Mouse (Mus musculus): ENCODE measurements at regions not wholly inside any gene's neighbourhood (a gene's known extent, or its start where the extent isn't known, plus 50 kb on each side); places are given as distances from the start of the nearest gene placed in this dataset.

DNA sequence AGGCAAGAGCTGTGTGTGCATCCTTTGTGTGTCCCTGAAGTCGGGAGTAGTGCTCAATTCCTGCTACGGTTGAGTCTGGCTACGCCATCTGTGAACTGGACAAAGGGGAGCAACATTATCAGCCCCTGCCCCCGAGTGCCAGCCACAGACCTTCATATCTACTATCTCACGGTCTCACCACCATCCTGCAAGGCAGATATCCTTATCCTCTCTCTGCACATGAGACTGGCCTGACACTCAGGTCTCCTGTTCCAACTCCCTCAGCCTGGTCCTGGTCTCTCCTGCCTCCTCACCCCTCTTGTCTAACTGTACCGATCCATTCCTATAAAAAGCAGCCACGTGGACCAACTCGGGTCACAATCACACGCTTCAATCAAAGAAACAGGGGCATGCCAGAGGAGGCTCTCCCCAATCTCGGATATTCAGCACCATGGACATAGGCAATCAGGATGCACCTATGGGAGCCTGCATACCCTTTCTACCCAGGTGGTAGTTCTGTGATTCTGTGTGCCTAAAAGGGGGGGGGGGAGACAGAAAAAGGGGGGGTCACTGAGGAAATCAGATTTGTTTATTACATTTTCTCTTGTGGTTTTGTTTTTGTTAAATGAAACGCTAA is 94.0 kb downstream of the Mrm1 start:
- H3K4me2 ChIP-seq (ENCODE audit: low read depth): no peak overlapping the region
- H3K79me2 ChIP-seq (ENCODE audit: control insufficient read depth, insufficient read depth): no peaks in the 10 kb centered on the region
- no peak overlapping the region for H3ac ChIP-seq (ENCODE audit: control insufficient read depth, insufficient read length)
- H3K36me3 ChIP-seq (ENCODE audit: control insufficient read depth, insufficient read depth): no peaks in the 10 kb centered on the region
- peaks cover 16% of the 10 kb centered on the region for H3K27me3 ChIP-seq (ENCODE audit: control insufficient read depth, insufficient read depth, insufficient read length)
- TF ChIP-seq CEBPB (IDR thresholded peaks at IDR 0.05; ENCODE audit: insufficient read depth, poor library complexity, severe bottlenecking) (no peak), REST (IDR thresholded peaks at IDR 0.05; ENCODE audit: insufficient read depth, insufficient read length) (peak; percentile 56)
- H3K4me3 ChIP-seq: no peak overlapping the region

DNA sequence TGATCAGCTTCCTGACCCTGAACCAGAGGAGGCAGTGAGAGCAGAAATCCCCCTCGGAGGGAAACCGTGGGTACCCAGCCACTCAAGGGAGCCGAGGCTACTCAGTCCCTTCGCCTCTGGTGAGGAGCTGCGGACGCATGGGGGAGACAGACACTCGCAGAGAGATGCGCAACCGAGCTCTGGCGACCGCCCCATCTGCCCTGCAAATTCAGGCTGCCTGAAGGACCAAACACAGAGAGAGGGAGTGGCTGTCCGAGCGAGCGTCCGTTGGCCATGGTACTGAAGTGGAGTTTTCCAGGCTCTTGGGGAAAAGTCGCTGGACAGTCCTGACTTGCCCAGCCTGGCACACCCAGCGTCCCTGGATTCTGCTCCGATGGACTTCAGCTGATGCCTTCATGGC is 95.2 kb downstream of the Mrm1 start:
- H3K36me3 ChIP-seq (ENCODE audit: control insufficient read depth, insufficient read depth): no peaks in the 10 kb centered on the region
- no peaks in the 10 kb centered on the region for H3K79me2 ChIP-seq (ENCODE audit: control insufficient read depth, insufficient read depth)
- no peak overlapping the region for H3ac ChIP-seq (ENCODE audit: control insufficient read depth, insufficient read length)
- H3K4me3 ChIP-seq: no peak overlapping the region
- no peak overlapping the region for H3K4me2 ChIP-seq (ENCODE audit: low read depth)
- TF ChIP-seq REST (IDR thresholded peaks at IDR 0.05; ENCODE audit: insufficient read depth, insufficient read length): peak; percentile 74
- no peak for TF ChIP-seq USF1 (IDR thresholded peaks at IDR 0.05; ENCODE audit: low read depth)
- TF ChIP-seq TCF12 (IDR thresholded peaks at IDR 0.05; ENCODE audit: insufficient read depth, poor library complexity, severe bottlenecking): no peak
- no peak for TF ChIP-seq E2F4 (IDR thresholded peaks at IDR 0.05; ENCODE audit: insufficient read depth)
- peaks cover 16% of the 10 kb centered on the region for H3K27me3 ChIP-seq (ENCODE audit: control insufficient read depth, insufficient read depth, insufficient read length)

DNA sequence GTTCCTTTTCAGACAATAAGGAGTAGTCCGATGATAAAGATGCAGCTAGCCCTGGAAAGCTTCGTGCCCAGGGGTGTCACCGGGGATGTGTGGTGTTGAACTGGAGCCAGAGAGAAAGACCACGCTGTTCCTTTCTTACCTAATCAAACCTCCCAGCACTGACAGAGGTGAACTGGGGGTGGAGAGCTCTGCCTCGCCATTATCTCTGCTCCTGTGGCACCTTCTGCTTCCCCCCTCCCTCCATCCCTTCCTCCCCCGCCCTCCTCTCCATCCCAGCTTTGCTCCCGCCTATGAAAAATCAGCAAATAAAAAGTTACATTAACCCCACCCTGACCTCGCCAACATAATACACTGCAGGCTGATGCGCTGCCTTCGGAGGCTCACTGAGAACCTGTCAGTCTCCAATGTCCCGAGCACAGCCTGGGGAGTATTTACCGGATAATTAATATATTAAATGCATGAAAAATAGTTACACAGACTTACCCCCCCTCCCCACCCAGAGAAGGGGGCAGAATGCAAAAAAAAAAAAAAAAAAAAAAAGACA is 96.6 kb downstream of the Mrm1 start:
- no peak overlapping the region for H3K4me2 ChIP-seq (ENCODE audit: low read depth)
- H3K4me3 ChIP-seq: no peak overlapping the region
- H3ac ChIP-seq (ENCODE audit: control insufficient read depth, insufficient read length): no peak overlapping the region
- H3K27me3 ChIP-seq (ENCODE audit: control insufficient read depth, insufficient read depth, insufficient read length): peaks cover 16% of the 10 kb centered on the region
- no peak for TF ChIP-seq TCF12 (IDR thresholded peaks at IDR 0.05; ENCODE audit: insufficient read depth, poor library complexity, severe bottlenecking)
- no peak for TF ChIP-seq REST (IDR thresholded peaks at IDR 0.05; ENCODE audit: insufficient read depth, insufficient read length)
- no peak for TF ChIP-seq E2F4 (IDR thresholded peaks at IDR 0.05; ENCODE audit: insufficient read depth)
- no peak for TF ChIP-seq USF1 (IDR thresholded peaks at IDR 0.05; ENCODE audit: low read depth)
- TF ChIP-seq TCF3 (IDR thresholded peaks at IDR 0.05; ENCODE audit: insufficient read length, low read depth): no peak
- no peak for TF ChIP-seq POLR2AphosphoS2 (IDR thresholded peaks at IDR 0.05; ENCODE audit: insufficient read length, low read depth)
- no peak for TF ChIP-seq CEBPB (IDR thresholded peaks at IDR 0.05; ENCODE audit: insufficient read depth, poor library complexity, severe bottlenecking)
- no peaks in the 10 kb centered on the region for H3K36me3 ChIP-seq (ENCODE audit: control insufficient read depth, insufficient read depth)
- H3K79me2 ChIP-seq (ENCODE audit: control insufficient read depth, insufficient read depth): no peaks in the 10 kb centered on the region

- Histone ChIP-seq H3K79me2 (ENCODE audit: control insufficient read depth, insufficient read depth) (no peaks in the 10 kb centered on the region), H3K36me3 (ENCODE audit: control insufficient read depth, insufficient read depth) (no peaks in the 10 kb centered on the region), H3ac (ENCODE audit: control insufficient read depth, insufficient read length) (no peak overlapping the region), H3K4me3 (no peak overlapping the region), H3K4me2 (ENCODE audit: low read depth) (no peak overlapping the region), H3K27me3 (ENCODE audit: control insufficient read depth, insufficient read depth, insufficient read length) (peaks cover 16% of the 10 kb centered on the region)
- TF ChIP-seq USF1 (IDR thresholded peaks at IDR 0.05; ENCODE audit: low read depth) (no peak), SRF (IDR thresholded peaks at IDR 0.05; ENCODE audit: control insufficient read depth, insufficient read length, low read depth) (no peak), E2F4 (IDR thresholded peaks at IDR 0.05; ENCODE audit: insufficient read depth) (no peak), MYOD1 (IDR thresholded peaks at IDR 0.05; ENCODE audit: control insufficient read depth in 1 of 3, insufficient read length in 2 of 3, low read depth in 2 of 3) (no peak), POLR2A (IDR thresholded peaks at IDR 0.05; ENCODE audit: insufficient read length, low read depth) (no peak), REST (IDR thresholded peaks at IDR 0.05; ENCODE audit: insufficient read depth, insufficient read length) (no peak), MAX (IDR thresholded peaks at IDR 0.05; ENCODE audit: low read depth) (no peak), TCF3 (IDR thresholded peaks at IDR 0.05; ENCODE audit: insufficient read length, low read depth) (no peak), MYOG (IDR thresholded peaks at IDR 0.05; ENCODE audit: control insufficient read depth in 1 of 3, insufficient read depth in 1 of 3, insufficient read length in 2 of 3, low read depth in 2 of 3) (no peak), CEBPB (IDR thresholded peaks at IDR 0.05; ENCODE audit: insufficient read depth, poor library complexity, severe bottlenecking) (no peak), POLR2AphosphoS2 (IDR thresholded peaks at IDR 0.05; ENCODE audit: insufficient read length, low read depth) (no peak), TCF12 (IDR thresholded peaks at IDR 0.05; ENCODE audit: insufficient read depth, poor library complexity, severe bottlenecking) (no peak)
Measured at GRCm38 (mm10) chr11:84721979-84722378, 97.3 kb downstream of the Mrm1 start.

GRCm38 (mm10) chr11:84721150-84721549 is 98.2 kb downstream of the Mrm1 start:
- H3K36me3 ChIP-seq (ENCODE audit: control insufficient read depth, insufficient read depth): no peaks in the 10 kb centered on the region

DNA sequence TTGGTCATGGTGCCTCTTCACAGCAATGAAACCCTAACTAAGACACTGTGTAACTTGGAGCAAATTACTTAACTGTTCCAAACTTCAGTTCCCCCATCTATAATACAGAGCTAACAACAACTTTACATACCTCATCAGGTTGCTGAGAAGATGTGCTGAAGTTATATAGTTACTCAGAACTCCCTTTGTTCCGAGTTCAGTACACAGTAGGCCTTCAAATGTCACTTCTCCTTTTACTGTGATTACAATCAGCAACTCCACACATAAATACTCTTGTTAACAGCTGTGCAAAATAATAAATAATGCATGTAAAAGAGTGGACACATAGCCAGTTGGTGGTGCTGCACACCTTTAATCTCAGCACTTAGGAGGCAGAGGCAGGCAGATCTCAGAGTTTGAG is 99.5 kb downstream of the Mrm1 start:
- TF ChIP-seq POLR2AphosphoS2 (IDR thresholded peaks at IDR 0.05; ENCODE audit: insufficient read length, low read depth) (no peak), SRF (IDR thresholded peaks at IDR 0.05; ENCODE audit: control insufficient read depth, insufficient read length, low read depth) (no peak), MYOG (IDR thresholded peaks at IDR 0.05; ENCODE audit: control insufficient read depth in 1 of 3, insufficient read depth in 1 of 3, insufficient read length in 2 of 3, low read depth in 2 of 3) (no peak), TCF12 (IDR thresholded peaks at IDR 0.05; ENCODE audit: insufficient read depth, poor library complexity, severe bottlenecking) (no peak), CEBPB (IDR thresholded peaks at IDR 0.05; ENCODE audit: insufficient read depth, poor library complexity, severe bottlenecking) (no peak)
- Histone ChIP-seq H3K4me3 (no peak overlapping the region), H3K4me2 (ENCODE audit: low read depth) (no peak overlapping the region), H3K36me3 (ENCODE audit: control insufficient read depth, insufficient read depth) (no peaks in the 10 kb centered on the region), H3K79me2 (ENCODE audit: control insufficient read depth, insufficient read depth) (no peaks in the 10 kb centered on the region), H3ac (ENCODE audit: control insufficient read depth, insufficient read length) (no peak overlapping the region), H3K27me3 (ENCODE audit: control insufficient read depth, insufficient read depth, insufficient read length) (peaks cover 16% of the 10 kb centered on the region)

More at GRCm38 (mm10) chr11:84721150-84721549, 98.2 kb downstream of the Mrm1 start:
- Histone ChIP-seq H3K4me3 (no peak overlapping the region), H3ac (ENCODE audit: control insufficient read depth, insufficient read length) (no peak overlapping the region), H3K79me2 (ENCODE audit: control insufficient read depth, insufficient read depth) (no peaks in the 10 kb centered on the region), H3K27me3 (ENCODE audit: control insufficient read depth, insufficient read depth, insufficient read length) (peaks cover 15% of the 10 kb centered on the region), H3K4me2 (ENCODE audit: low read depth) (no peak overlapping the region)
- no peak for TF ChIP-seq MAX (IDR thresholded peaks at IDR 0.05; ENCODE audit: low read depth)
